Mouse (Mus musculus): ENCODE results near the gene Zwilch.
A peak's percentile ranks its signal among the peaks of the same experiment; 100 is the strongest.

Zwilch gene

DNA sequence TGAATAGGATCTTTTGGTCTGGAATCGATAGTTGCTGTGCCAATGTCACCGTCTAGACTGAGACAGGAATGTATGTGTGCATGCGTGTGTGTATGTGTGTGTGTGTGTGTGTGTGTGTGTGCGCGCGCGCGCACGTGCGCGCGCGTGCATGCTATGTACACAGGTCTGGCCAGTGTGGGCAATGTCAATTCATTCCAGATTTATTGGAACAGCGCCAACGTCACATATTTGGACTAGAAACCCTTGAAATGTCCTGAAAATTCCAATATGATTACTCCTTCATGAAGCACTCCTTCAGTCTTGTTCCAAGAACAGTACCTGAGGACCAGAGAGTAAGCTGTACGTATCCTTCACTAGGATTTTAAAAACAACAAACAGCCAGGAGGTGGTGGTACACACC, 62.4 kb downstream of the Zwilch start:
- no peak for DNase-seq (ENCODE audit: extremely low read depth, low read depth)

- peak; percentile 25 for DNase-seq (ENCODE audit: extremely low read depth, low read depth)
These were observed 67.6 kb downstream of the Zwilch start for GRCm38 (mm10) chr9:64105301-64105700.

DNA sequence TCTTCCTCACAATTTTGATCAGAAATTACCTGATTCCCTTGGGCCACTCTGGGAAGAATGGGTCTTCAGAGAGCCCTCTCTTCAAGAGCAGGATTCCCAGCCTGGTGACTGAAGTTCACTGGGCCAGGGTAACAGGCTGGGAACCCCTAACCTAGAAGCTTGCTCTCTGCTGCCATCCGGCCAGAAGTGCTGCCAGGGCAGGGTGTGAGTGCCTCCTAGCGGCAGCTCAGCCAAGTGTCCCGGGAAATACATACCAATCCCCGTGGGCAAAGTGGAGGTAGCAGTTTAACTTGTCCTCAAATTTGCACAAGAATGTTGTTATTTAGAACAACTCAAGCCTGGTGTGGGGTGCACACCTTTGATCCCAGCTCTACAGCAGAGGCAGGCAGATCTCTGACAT, 72.5 kb downstream of the Zwilch start:
- peak; percentile 49 for DNase-seq (ENCODE audit: extremely low read depth, low read depth)

DNA sequence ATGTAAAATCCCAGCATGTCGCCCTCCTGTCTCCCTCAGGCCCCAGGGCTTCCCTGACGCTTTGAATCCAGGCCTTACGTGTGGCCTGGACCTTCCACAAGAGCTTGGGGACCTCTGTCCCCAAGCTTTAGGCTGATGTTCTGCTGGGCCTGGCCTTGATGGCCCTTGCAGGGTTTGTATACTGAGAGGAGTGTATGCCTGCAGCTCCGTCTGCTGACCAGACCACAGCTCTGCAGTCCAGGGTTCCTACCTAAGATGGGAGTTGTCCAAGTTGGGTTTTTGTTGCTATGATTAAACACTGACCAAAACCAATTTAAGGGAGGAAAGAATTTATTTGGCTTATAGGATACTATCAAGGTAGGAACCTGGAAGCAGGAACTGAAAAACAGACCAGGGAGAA, 74.6 kb downstream of the Zwilch start:
- no peak for DNase-seq (ENCODE audit: extremely low read depth, low read depth)

GRCm38 (mm10) chr9:64094083-64094482, 78.8 kb downstream of the Zwilch start:
- DNase-seq (ENCODE audit: extremely low read depth, low read depth), result no peak

GRCm38 (mm10) chr9:64089004-64089403, 83.9 kb downstream of the Zwilch start:
- DNase-seq (ENCODE audit: extremely low read depth, low read depth), result no peak

- DNase-seq (ENCODE audit: extremely low read depth, low read depth), result no peak
These were observed 84.6 kb downstream of the Zwilch start for GRCm38 (mm10) chr9:64088346-64088745.

GRCm38 (mm10) chr9:64087461-64088235, 85.3 kb downstream of the Zwilch start:
- peak; percentile 48 for DNase-seq (ENCODE audit: extremely low read depth, low read depth)
